Mouse (Mus musculus) testis, adult 2 months (tissue): ENCODE measurements around the gene Mrps18a.

Source experiments
- CTCF ChIP-seq: fragments of 200-500 bp; IDR thresholded peaks from 2 replicates; pipeline ENCODE4 v1.5.1; 2012; ENCODE audit warnings: low read depth, mild to moderate bottlenecking, inconsistent platforms, low read length, moderate library complexity; ENCODE audit not compliant: control insufficient read depth, insufficient read depth, insufficient replicate concordance
- POLR2A ChIP-seq: fragments of 200-500 bp; IDR thresholded peaks from 2 replicates; pipeline ENCODE4 v1.6.1; 2012; ENCODE audit warnings: low read depth, mild to moderate bottlenecking, inconsistent platforms, low read length, moderate library complexity; ENCODE audit not compliant: control insufficient read depth

DNA sequence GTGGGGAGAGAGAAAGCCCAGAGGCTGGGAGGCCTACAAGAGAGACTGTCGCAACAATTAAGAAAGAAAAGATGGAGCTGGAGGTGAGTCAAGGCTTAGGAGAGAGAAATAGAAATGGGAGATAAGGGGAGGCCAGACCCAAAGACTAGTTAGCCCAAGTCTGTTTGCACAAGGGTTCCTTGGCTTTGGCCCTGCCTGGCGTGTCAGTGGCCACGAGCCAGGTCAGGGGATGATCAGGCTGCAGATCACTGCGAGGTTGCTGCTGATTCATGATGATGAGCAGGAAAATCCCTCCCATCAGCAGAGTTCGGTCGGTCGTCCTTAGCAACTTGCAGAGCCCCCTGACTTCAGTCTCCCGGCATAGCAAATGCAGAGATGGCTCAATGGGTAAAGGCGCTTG, 40.7 kb upstream of the Mrps18a start:
- TF ChIP-seq CTCF (no peak), POLR2A (no peak)
